Mouse (Mus musculus) heart, adult 10 weeks (tissue): Measurements from ENCODE around the gene Gm15080. TPM values are rescaled to one million over a fixed set of nuclear protein-coding genes. Genes with fewer than 3 reads are reported as not detected.

Source experiments
- polyA plus RNA-seq: library from polyadenylated mRNA; stranded (reverse); fragments of 350-450 nt; fragmentation: Illumina TruSeq; extraction: RNeasy Lipid Tissue Mini Kit (QIAGEN cat#74804); gene quantifications from one replicate; pipeline ENCODE4 v1.2.3, GENCODE M21; 2014; ENCODE audit warnings: low read depth, low replicate concordance

Gene Gm15080
- not detected for polyA plus RNA-seq

GRCm38 (mm10) chrX:147992693-147993092 is at the start of gene Gm15080:
TSS of gene Gm15080 (plus strand) at chrX:147992993.

Other genes with a start within 250 kb of the Gm15080 start
- gene Gm15128, start 227.0 kb upstream of the Gm15080 start, polyA plus RNA-seq = not detected
- not detected for gene Gm15107, start 187.7 kb downstream of the Gm15080 start, polyA plus RNA-seq